Mouse (Mus musculus): Measurements from ENCODE around the gene Gm45716. TPM values are rescaled to one million over a fixed set of nuclear protein-coding genes. Genes with fewer than 3 reads are reported as not detected.

Gm45716 gene
- 43.9 and 47.3 TPM in 2 replicates for polyA plus RNA-seq (2015; fragmentation: Nextera tagmentation; extraction: Ambion mirVana)

DNA sequence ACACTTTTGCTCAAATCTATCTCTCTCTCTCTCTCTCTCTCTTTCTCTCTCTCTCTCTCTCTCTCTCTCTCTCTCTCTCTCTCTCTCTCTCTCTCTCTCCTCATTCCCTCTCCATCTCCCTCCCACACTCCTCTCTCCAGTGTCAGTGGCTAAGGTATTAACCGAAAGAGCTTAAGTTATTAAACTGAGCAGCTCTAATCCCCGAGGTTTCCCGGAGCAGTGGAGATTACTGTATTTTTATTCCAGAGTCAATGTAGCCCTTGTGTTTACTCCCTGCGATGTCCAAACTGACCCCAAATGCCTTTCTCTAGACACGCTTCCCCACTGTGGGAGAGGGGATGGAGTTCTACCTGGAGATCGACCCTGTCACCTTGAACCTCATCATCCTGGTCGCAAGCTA lies at the start of gene Gm45716:
TSS of gene Gm45716 (plus strand) at position 243 of the 400 bp plus-strand sequence.

DNA sequence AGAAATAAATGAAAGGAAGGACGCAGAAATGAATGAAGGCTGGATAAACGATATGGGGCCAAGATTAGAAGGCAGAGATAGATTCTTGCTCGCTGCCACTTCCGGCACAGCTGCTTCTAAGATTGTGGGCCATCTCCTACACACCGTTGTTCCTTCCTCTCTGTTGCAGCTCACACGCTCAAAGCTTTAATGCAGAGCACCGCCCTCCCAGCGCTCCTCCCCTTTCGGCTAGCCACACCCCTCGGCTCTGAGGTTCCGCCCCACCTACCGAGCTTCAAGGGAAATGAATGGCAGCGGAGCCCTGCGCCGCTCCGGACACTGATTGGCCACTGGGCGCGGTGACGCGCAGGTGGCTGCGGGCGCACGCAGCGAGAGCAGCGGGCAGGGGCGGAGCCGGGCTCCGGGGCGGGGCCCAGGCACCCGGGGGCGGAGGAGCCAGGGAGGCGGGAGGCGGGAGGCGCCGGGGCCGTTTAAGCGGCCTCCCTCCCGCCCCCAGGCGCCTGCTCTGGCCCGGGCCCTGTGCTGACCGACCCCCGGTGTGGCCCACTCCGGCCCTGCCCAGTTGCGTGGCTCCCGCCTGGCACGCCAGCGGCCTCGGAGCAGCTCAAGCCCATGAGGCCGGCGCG lies 61.7 kb downstream of the Gm45716 start, which contains the start of gene Mmd:
TSS of gene Mmd (plus strand) at position 432 of the 626 bp plus-strand sequence.

Other genes with a start within 250 kb of the Gm45716 start
- 3.5 TPM in 2 replicates for gene Pctp, start 184.8 kb upstream of the Gm45716 start, polyA plus RNA-seq (2015; fragmentation: Nextera tagmentation; extraction: Ambion mirVana)
- gene Tmem100, start 157.3 kb upstream of the Gm45716 start, polyA plus RNA-seq (2015; fragmentation: Nextera tagmentation; extraction: Ambion mirVana): 17.4 and 24.3 TPM in 2 replicates
- gene Mmd, start 61.8 kb downstream of the Gm45716 start, polyA plus RNA-seq (2015; fragmentation: Nextera tagmentation; extraction: Ambion mirVana): 20.0 and 49.3 TPM in 2 replicates
- gene Hlf, start 203.2 kb downstream of the Gm45716 start, polyA plus RNA-seq (2015; fragmentation: Nextera tagmentation; extraction: Ambion mirVana): 1.6 and 2.4 TPM in 2 replicates